In genomic region chr1:66777878-66778277, GRCm38 (mm10) we compare ENCODE assay signal across 16 mouse cellular contexts. TPM values are rescaled to one million over a fixed set of nuclear protein-coding genes. Genes with fewer than 3 reads are reported as not detected.
DNase-seq lines count a peak whose midpoint lies in the region; ATAC-seq lines count a peak whose summit lies in the region.
"Had no signal": no experiment of that assay in that cellular context is flagged by ENCODE, and none has a peak within 500 bp of the region (broad histone marks: within the 10 kb centered on the region; RNA-seq: fewer than 3 reads in every experiment).

No protein-coding gene starts in this region.

- no peak overlapping the region for H3K4me2 ChIP-seq in hindbrain, embryonic 14.5 days (replicated peaks)
- H3K4me2 ChIP-seq: embryonic facial prominence, embryonic 15.5 days; hindbrain, embryonic 15.5 days; kidney, embryonic 15.5 days; midbrain, embryonic 13.5 days; neural tube, embryonic 15.5 days had no signal

- H3K9me3 ChIP-seq in hindbrain, embryonic 14.5 days (ENCODE audit: control insufficient read depth, low read length): no peaks in the 10 kb centered on the region
- no peaks in the 10 kb centered on the region for H3K9me3 ChIP-seq in hindbrain, embryonic 10.5 days
- no peaks in the 10 kb centered on the region for H3K9me3 ChIP-seq in limb, embryonic 10.5 days (replicated peaks)
- H3K9me3 ChIP-seq: embryonic facial prominence, embryonic 15.5 days; G1E; hindbrain, embryonic 15.5 days; kidney, embryonic 15.5 days; midbrain, embryonic 13.5 days; neural tube, embryonic 15.5 days had no signal

- no peaks in the 10 kb centered on the region; the same call in none of the 2 replicates for H3K36me3 ChIP-seq in hindbrain, embryonic 14.5 days (replicated peaks; ENCODE audit: control insufficient read depth, insufficient read depth)
- peaks cover 3% of the 10 kb centered on the region; the same call in 1 of the 2 replicates for H3K36me3 ChIP-seq in hindbrain, embryonic 10.5 days
- peaks cover 11% of the 10 kb centered on the region for H3K36me3 ChIP-seq in limb, embryonic 10.5 days
- H3K36me3 ChIP-seq: embryonic facial prominence, embryonic 15.5 days; neural tube, embryonic 15.5 days had no signal

- peak; percentile 13 for DNase-seq in cerebellum, adult 9-10 months
- DNase-seq in cerebellum, postnatal 36 days: no peak
- peak; percentile 37 for DNase-seq in hindbrain, embryonic 14.5 days (ENCODE audit: low spot score)
- no peak for DNase-seq in hindbrain, embryonic 10.5 days (ENCODE audit: low spot score)
- peak; percentile 6 for DNase-seq in Muller cell, postnatal 12 days (ENCODE audit: inconsistent ontology term)
- peak; percentile 16 for DNase-seq in heart, postnatal 25 days (ENCODE audit: low spot score)
- DNase-seq in limb, embryonic 10.5 days (ENCODE audit: low spot score): no peak
- no peak for DNase-seq in urinary bladder, postnatal 36 days (ENCODE audit: low spot score in 2 of 2)
- DNase-seq: spleen, adult 18-20 months had no signal

- no peaks in the 10 kb centered on the region for H3K27me3 ChIP-seq in hindbrain, embryonic 14.5 days (ENCODE audit: control insufficient read depth, insufficient read depth, low read length)
- H3K27me3 ChIP-seq in hindbrain, embryonic 10.5 days (ENCODE audit: insufficient read depth, poor library complexity, severe bottlenecking): no peaks in the 10 kb centered on the region
- H3K27me3 ChIP-seq in limb, embryonic 10.5 days (ENCODE audit: low read depth, poor library complexity, severe bottlenecking): no peaks in the 10 kb centered on the region
- H3K27me3 ChIP-seq: embryonic facial prominence, embryonic 15.5 days; hindbrain, embryonic 15.5 days; kidney, embryonic 15.5 days; midbrain, embryonic 13.5 days; neural tube, embryonic 15.5 days had no signal

- no peak overlapping the region for H3K4me3 ChIP-seq in hindbrain, embryonic 14.5 days (replicated peaks; ENCODE audit: low read length)
- no peak overlapping the region for H3K4me3 ChIP-seq in hindbrain, embryonic 10.5 days
- H3K4me3 ChIP-seq in limb, embryonic 10.5 days: no peak overlapping the region
- H3K4me3 ChIP-seq: embryonic facial prominence, embryonic 15.5 days; hindbrain, embryonic 15.5 days; kidney, embryonic 15.5 days; midbrain, embryonic 13.5 days; neural tube, embryonic 15.5 days had no signal

- ATAC-seq in hindbrain, embryonic 14.5 days (ENCODE audit: low FRiP score): no peak
- ATAC-seq: midbrain, embryonic 13.5 days had no signal

- H3K27ac ChIP-seq in hindbrain, embryonic 14.5 days: no peak overlapping the region
- H3K27ac ChIP-seq in hindbrain, embryonic 10.5 days: no peak overlapping the region
- H3K27ac ChIP-seq in limb, embryonic 10.5 days: no peak overlapping the region
- H3K27ac ChIP-seq: embryonic facial prominence, embryonic 15.5 days; hindbrain, embryonic 15.5 days; kidney, embryonic 15.5 days; liver, embryonic 14.5 days; midbrain, embryonic 13.5 days; neural tube, embryonic 15.5 days had no signal

- intact Hi-C loops in heart, postnatal 25 days (cut with DNase I): no loop called here

- 71% methylated on average over 2 of the region's 2 CpGs for WGBS in hindbrain, embryonic 14.5 days
- WGBS in hindbrain, embryonic 10.5 days: 82% methylated on average over 2 of the region's 2 CpGs
- WGBS in limb, embryonic 10.5 days: 89% methylated on average over 2 of the region's 2 CpGs

- H3K9ac ChIP-seq in hindbrain, embryonic 14.5 days: no peak overlapping the region
- H3K9ac ChIP-seq: embryonic facial prominence, embryonic 15.5 days; hindbrain, embryonic 15.5 days; kidney, embryonic 15.5 days; liver, embryonic 14.5 days; midbrain, embryonic 13.5 days; neural tube, embryonic 15.5 days had no signal

- H3K4me1 ChIP-seq in hindbrain, embryonic 14.5 days (replicated peaks; ENCODE audit: control insufficient read depth, insufficient read depth, low read length): no peaks in the 10 kb centered on the region
- H3K4me1 ChIP-seq in hindbrain, embryonic 10.5 days (replicated peaks): no peaks in the 10 kb centered on the region
- no peaks in the 10 kb centered on the region for H3K4me1 ChIP-seq in limb, embryonic 10.5 days
- H3K4me1 ChIP-seq: embryonic facial prominence, embryonic 15.5 days; hindbrain, embryonic 15.5 days; kidney, embryonic 15.5 days; midbrain, embryonic 13.5 days; neural tube, embryonic 15.5 days had no signal

RNA-seq across cellular contexts. Expression of gene Kansl1l, which starts 39.5 kb away (rescaled TPM):
- 12.8 and 12.9 TPM in 2 replicates for polyA plus RNA-seq in hindbrain, embryonic 14.5 days (2014; fragmentation: Nextera tagmentation; extraction: Ambion mirVana)
- 9.9 and 11.3 TPM in 2 replicates for polyA plus RNA-seq in hindbrain, embryonic 10.5 days (2016; fragmentation: Nextera tagmentation; extraction: Ambion mirVana)
- 10 to 100 TPM; 21.7 to 22.9 TPM for total RNA-seq in heart, postnatal 25 days (2021)
- polyA plus RNA-seq in limb, embryonic 10.5 days (2016; fragmentation: Nextera tagmentation; extraction: Ambion mirVana): 10.6 and 16.2 TPM in 2 replicates

Comparison
In these comparisons a context has a peak if more than half of its experiments do, and no peak if none do; other contexts are left out.
1. DNase-seq: peak in cerebellum, adult 9-10 months (single experiment), hindbrain, embryonic 14.5 days (single experiment), Muller cell, postnatal 12 days (single experiment) and heart, postnatal 25 days (single experiment); none in cerebellum, postnatal 36 days (0 of 2), hindbrain, embryonic 10.5 days (single experiment), limb, embryonic 10.5 days (single experiment) and urinary bladder, postnatal 36 days (0 of 2).